Mouse (Mus musculus) megakaryocyte-erythroid progenitor cell, adult 5 weeks (primary cell): ENCODE data around the gene Gys1. TPM values are rescaled to one million over a fixed set of nuclear protein-coding genes. Genes with fewer than 3 reads are reported as not detected.

Experiments used
- polyA plus RNA-seq: library from polyadenylated mRNA; stranded (reverse); fragments of >175 nt; gene quantifications from 2 replicates; pipeline ENCODE4 v1.2.3, GENCODE M21; 2012

Gene Gys1
- polyA plus RNA-seq = 28.3 and 36.5 TPM in 2 replicates

GRCm38 (mm10) chr7:45434203-45435015 is at the start of gene Gys1:
Gene Gys1, plus strand, starts transcription at chr7:45434844.

GRCm38 (mm10) chr7:45395578-45396336 is 38.9 kb upstream of the Gys1 start, which contains the start of gene Snrnp70:
Gene Snrnp70, minus strand, starts transcription at chr7:45395742.

GRCm38 (mm10) chr7:45405091-45406075 is 29.3 kb upstream of the Gys1 start, which contains the start of gene Kcna7:
Gene Kcna7, plus strand, starts transcription at chr7:45405653.

GRCm38 (mm10) chr7:45413113-45413863 is 21.4 kb upstream of the Gys1 start, which contains the start of gene Ntf5:
Gene Ntf5, plus strand, starts transcription at chr7:45413695.

GRCm38 (mm10) chr7:45420615-45420919 is 14.1 kb upstream of the Gys1 start, which contains the start of gene Lhb:
Gene Lhb, plus strand, starts transcription at chr7:45420820.

GRCm38 (mm10) chr7:45437521-45438276 is 3.1 kb downstream of the Gys1 start, which contains the start of gene Ruvbl2:
Gene Ruvbl2, minus strand, starts transcription at chr7:45438096.

GRCm38 (mm10) chr7:45459564-45460140 is 25.0 kb downstream of the Gys1 start, which contains the start of gene Ftl1:
Gene Ftl1, minus strand, starts transcription at chr7:45459884.

GRCm38 (mm10) chr7:45466283-45467089 is 31.8 kb downstream of the Gys1 start, which contains the start of gene Bax:
Gene Bax, minus strand, starts transcription at chr7:45466898.

GRCm38 (mm10) chr7:45481374-45481927 is 46.8 kb downstream of the Gys1 start, which contains the start of gene Tulp2:
Gene Tulp2, plus strand, starts transcription at chr7:45481877.

GRCm38 (mm10) chr7:45486761-45487415 is 52.2 kb downstream of the Gys1 start, which contains the start of gene Gm45808:
Gene Gm45808, minus strand, starts transcription at chr7:45486811.

GRCm38 (mm10) chr7:45488293-45489204 is 53.9 kb downstream of the Gys1 start, which contains the start of gene Dhdh:
Gene Dhdh, minus strand, starts transcription at chr7:45488805.

Other genes with a start within 250 kb of the Gys1 start
- gene Ccdc155, start 230.0 kb upstream of the Gys1 start, polyA plus RNA-seq = 0.56 and 1.3 TPM in 2 replicates
- 14.7 and 21.4 TPM in 2 replicates for gene Dkkl1, start 222.7 kb upstream of the Gys1 start, polyA plus RNA-seq
- gene Tead2, start 219.1 kb upstream of the Gys1 start, polyA plus RNA-seq = 0.82 and 2.2 TPM in 2 replicates
- 173 and 185 TPM in 2 replicates for gene Cd37, start 195.7 kb upstream of the Gys1 start, polyA plus RNA-seq
- gene Slc6a16, start 193.8 kb upstream of the Gys1 start, polyA plus RNA-seq = not detected in 2 replicates
- 0.09 TPM in 1 of 2 replicates, not detected in the other for gene Slc6a21, start 157.3 kb upstream of the Gys1 start, polyA plus RNA-seq
- gene Trpm4, start 101.1 kb upstream of the Gys1 start, polyA plus RNA-seq = 3.3 and 5.4 TPM in 2 replicates
- gene Hrc, start 99.6 kb upstream of the Gys1 start, polyA plus RNA-seq = not detected in 2 replicates
- gene Ppfia3, start 67.8 kb upstream of the Gys1 start, polyA plus RNA-seq = 0.56 TPM in 2 replicates
- gene Lin7b, start 64.3 kb upstream of the Gys1 start, polyA plus RNA-seq = 2.3 and 2.6 TPM in 2 replicates
- gene Snrnp70, start 39.1 kb upstream of the Gys1 start, polyA plus RNA-seq = 920 and 1,244 TPM in 2 replicates
- gene Kcna7, start 29.2 kb upstream of the Gys1 start, polyA plus RNA-seq = 0.04 and 0.28 TPM in 2 replicates
- 0.04 TPM in 1 of 2 replicates, not detected in the other for gene Ntf5, start 21.1 kb upstream of the Gys1 start, polyA plus RNA-seq
- 0.11 TPM in 1 of 2 replicates, not detected in the other for gene Lhb, start 14.0 kb upstream of the Gys1 start, polyA plus RNA-seq
- 407 and 425 TPM in 2 replicates for gene Ruvbl2, start 3.3 kb downstream of the Gys1 start, polyA plus RNA-seq
- 3,550 and 4,748 TPM in 2 replicates for gene Ftl1, start 25.0 kb downstream of the Gys1 start, polyA plus RNA-seq
- 188 and 194 TPM in 2 replicates for gene Bax, start 32.1 kb downstream of the Gys1 start, polyA plus RNA-seq
- gene Tulp2, start 47.0 kb downstream of the Gys1 start, polyA plus RNA-seq = 0.05 TPM in 1 of 2 replicates, not detected in the other
- gene Gm45808, start 52.0 kb downstream of the Gys1 start, polyA plus RNA-seq = not detected in 2 replicates
- 4.6 TPM in 2 replicates for gene Dhdh, start 54.0 kb downstream of the Gys1 start, polyA plus RNA-seq
- 728 and 929 TPM in 2 replicates for gene Nucb1, start 75.6 kb downstream of the Gys1 start, polyA plus RNA-seq
- gene Ppp1r15a, start 91.4 kb downstream of the Gys1 start, polyA plus RNA-seq = 397 and 438 TPM in 2 replicates
- 0.93 and 1.1 TPM in 2 replicates for gene Plekha4, start 91.5 kb downstream of the Gys1 start, polyA plus RNA-seq
- gene Hsd17b14, start 120.0 kb downstream of the Gys1 start, polyA plus RNA-seq = 2.8 and 3.1 TPM in 2 replicates
- gene Bcat2, start 135.3 kb downstream of the Gys1 start, polyA plus RNA-seq = 58.9 and 61.2 TPM in 2 replicates
- not detected in 2 replicates for gene Fgf21, start 180.6 kb downstream of the Gys1 start, polyA plus RNA-seq
- not detected in 2 replicates for gene Fut1, start 182.4 kb downstream of the Gys1 start, polyA plus RNA-seq
- gene Izumo1, start 187.0 kb downstream of the Gys1 start, polyA plus RNA-seq = 0.14 and 0.18 TPM in 2 replicates
- 0.60 and 0.75 TPM in 2 replicates for gene Rasip1, start 192.6 kb downstream of the Gys1 start, polyA plus RNA-seq
- gene Mamstr, start 205.1 kb downstream of the Gys1 start, polyA plus RNA-seq = 0.30 TPM in 1 of 2 replicates, not detected in the other
- 0.10 TPM in 1 of 2 replicates, not detected in the other for gene Fut2, start 231.6 kb downstream of the Gys1 start, polyA plus RNA-seq
- 0.04 TPM in 1 of 2 replicates, not detected in the other for gene Ntn5, start 249.2 kb downstream of the Gys1 start, polyA plus RNA-seq